Mouse (Mus musculus) gastrocnemius, postnatal 25 days (tissue): ENCODE measurements around the gene Amy2a1. TPM values are rescaled to one million over a fixed set of nuclear protein-coding genes. Genes with fewer than 3 reads are reported as not detected.
"Not testable (repeated sequence)": the region's sequence is repeated elsewhere in the genome, so short reads cannot be mapped to it uniquely, and the experiment has no call there.

ENCODE experiments used
- DNase-seq: peaks from one replicate; pipeline ENCODE4 v3.0.0; 2022
- long read RNA-seq, 2 experiments: library from polyadenylated mRNA; stranded (forward); transcript quantifications; one replicate each; pipeline ENCODE4 v2.0.0; 2021
- total RNA-seq, 2 experiments: library from RNA; stranded (reverse); gene quantifications; 1 replicate in 1 of 2; 2 replicates in 1 of 2; pipeline ENCODE4 v1.2.3; 2021

The Amy2a1 gene
- total RNA-seq: not detected
- long read RNA-seq, experiment 1: 0 reads
- long read RNA-seq, experiment 2: 0 reads

GRCm38 (mm10) chr3:113532328-113532727 lies at the start of gene Amy2a1:
TSS of gene Amy2a1 (minus strand) at chr3:113532428.
- DNase-seq: not testable (repeated sequence)

GRCm38 (mm10) chr3:113574578-113574977 lies 42.4 kb upstream of the Amy2a1 start:
- no peak for DNase-seq

GRCm38 (mm10) chr3:113574138-113574537 lies 41.9 kb upstream of the Amy2a1 start:
- no peak for DNase-seq

- DNase-seq: no peak
Observed at GRCm38 (mm10) chr3:113572158-113572557, 39.9 kb upstream of the Amy2a1 start.

GRCm38 (mm10) chr3:113539692-113540091 lies 7.5 kb upstream of the Amy2a1 start:
- DNase-seq: no peak

Other genes with a start within 250 kb of the Amy2a1 start
- not detected for gene Amy2a4, start 241.0 kb downstream of the Amy2a1 start, total RNA-seq
- not detected for gene Amy2a3, start 208.4 kb downstream of the Amy2a1 start, total RNA-seq
- gene Amy2a2, start 175.8 kb downstream of the Amy2a1 start, total RNA-seq: not detected
- gene Amy1, start 74.3 kb upstream of the Amy2a1 start, total RNA-seq: 1 to 10 TPM; 2.4 to 8.1 TPM
- gene Rnpc3, start 97.7 kb upstream of the Amy2a1 start, total RNA-seq: 1 to 10 TPM; 6.9 to 7.0 TPM